Mouse (Mus musculus): ENCODE measurements around the gene Dapp1. TPM values are rescaled to one million over a fixed set of nuclear protein-coding genes. Genes with fewer than 3 reads are reported as not detected.
A peak's percentile ranks its signal among the peaks of the same experiment; 100 is the strongest.

The Dapp1 gene
- total and polyA plus RNA-seq, 2 experiments from 2014 or later = 1.3 to 2.3 TPM

DNA sequence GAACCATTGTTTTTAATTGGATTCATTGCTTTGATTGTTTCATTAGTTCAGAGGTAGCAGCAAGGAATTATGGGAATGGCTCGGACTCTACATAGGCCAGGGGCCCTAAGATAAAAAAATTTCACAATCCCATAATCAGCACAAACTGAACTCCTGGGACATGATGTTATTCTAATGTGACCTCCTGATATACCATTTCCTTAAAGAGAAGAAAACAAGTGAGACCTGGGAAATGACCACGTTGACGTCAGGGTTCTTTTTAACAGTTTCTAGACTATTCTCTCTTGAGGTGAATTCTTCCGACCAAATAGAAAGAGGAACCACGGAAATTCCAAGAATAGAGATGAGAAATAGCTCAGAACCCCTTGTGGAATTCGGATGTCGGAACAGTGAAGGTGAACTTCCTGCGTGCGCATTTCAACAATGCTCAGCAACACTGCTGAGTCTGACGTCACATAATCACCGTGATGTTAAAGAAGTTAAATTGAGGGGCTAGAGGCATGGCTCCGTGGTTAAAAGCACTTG is 39.2 kb downstream of the Dapp1 start:
- H3K9me3 ChIP-seq (ENCODE audit: low read length) = no peaks in the 10 kb centered on the region
- WGBS = 87% methylated on average over 12 of the region's 12 CpGs
- DNase-seq (ENCODE audit: low spot score) (no peak), ATAC-seq (ENCODE audit: low FRiP score) (no peak)
- no peaks in the 10 kb centered on the region for H3K36me3 ChIP-seq (ENCODE audit: insufficient read depth, low read length)
- H3K4me1 ChIP-seq (ENCODE audit: insufficient read depth, low read length) = no peaks in the 10 kb centered on the region
- H3K4me2 ChIP-seq (ENCODE audit: low read depth, low read length, poor library complexity, severe bottlenecking) = no peak overlapping the region
- TF ChIP-seq CTCF (IDR thresholded peaks at IDR 0.05) = no peak
- no peak overlapping the region for H3K4me3 ChIP-seq (ENCODE audit: low read depth, low read length)
- H3K9ac ChIP-seq (replicated peaks; ENCODE audit: low read length, poor library complexity, severe bottlenecking) = no peak overlapping the region
- no peak overlapping the region for H3K27ac ChIP-seq (ENCODE audit: low read depth, low read length)
- H3K27me3 ChIP-seq (ENCODE audit: insufficient read depth, low read length) = no peaks in the 10 kb centered on the region

DNA sequence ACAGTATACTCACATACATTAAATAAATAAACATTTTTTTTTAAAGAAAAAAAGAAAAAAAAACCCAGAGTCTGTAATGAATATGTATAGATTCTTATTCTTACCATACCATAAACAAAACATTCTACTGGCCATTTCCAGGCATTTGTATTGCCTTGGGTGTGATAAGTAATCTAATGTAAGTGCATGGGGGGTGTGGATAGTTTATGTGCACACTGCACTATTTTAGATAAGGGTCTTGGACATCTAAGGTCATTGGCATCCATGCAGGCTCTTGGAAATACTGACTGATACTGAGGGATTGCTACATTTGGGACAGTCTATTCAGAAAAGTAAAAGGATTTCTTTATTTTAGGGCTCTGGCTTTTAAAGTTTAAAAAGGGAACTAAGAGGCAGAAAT is 39.8 kb downstream of the Dapp1 start:
- Histone ChIP-seq H3K9me3 (ENCODE audit: low read length) (no peaks in the 10 kb centered on the region), H3K36me3 (ENCODE audit: insufficient read depth, low read length) (no peaks in the 10 kb centered on the region), H3K27me3 (ENCODE audit: insufficient read depth, low read length) (no peaks in the 10 kb centered on the region), H3K9ac (replicated peaks; ENCODE audit: low read length, poor library complexity, severe bottlenecking) (no peak overlapping the region), H3K4me3 (ENCODE audit: low read depth, low read length) (no peak overlapping the region), H3K4me2 (ENCODE audit: low read depth, low read length, poor library complexity, severe bottlenecking) (no peak overlapping the region), H3K4me1 (ENCODE audit: insufficient read depth, low read length) (no peaks in the 10 kb centered on the region), H3K27ac (ENCODE audit: low read depth, low read length) (no peak overlapping the region)
- TF ChIP-seq CTCF (IDR thresholded peaks at IDR 0.05) = no peak
- DNase-seq (ENCODE audit: low spot score) (no peak), ATAC-seq (ENCODE audit: low FRiP score) (no peak)

DNA sequence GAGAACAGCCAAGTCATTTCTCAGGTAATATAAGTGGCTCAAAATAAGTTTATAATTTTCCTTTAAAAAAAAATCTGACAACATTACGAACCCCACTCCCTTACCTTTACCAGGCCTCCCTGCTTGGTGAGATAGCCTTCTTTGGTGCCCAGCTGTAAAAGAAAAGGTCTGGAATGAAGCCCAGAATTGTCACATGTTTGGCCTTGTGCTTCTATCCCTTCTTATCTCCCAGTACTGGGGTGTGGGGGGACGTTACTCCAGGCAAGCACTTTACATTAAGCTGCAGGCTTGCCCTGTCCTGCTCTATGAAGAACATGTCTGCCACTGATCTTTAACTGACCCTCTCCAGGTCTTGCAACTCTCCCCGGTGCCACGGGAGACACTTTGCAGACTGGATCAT is 40.6 kb downstream of the Dapp1 start:
- no peak for TF ChIP-seq CTCF (IDR thresholded peaks at IDR 0.05)
- H3K27me3 ChIP-seq (ENCODE audit: insufficient read depth, low read length) = no peaks in the 10 kb centered on the region
- no peak for ATAC-seq (ENCODE audit: low FRiP score)
- no peaks in the 10 kb centered on the region for H3K36me3 ChIP-seq (ENCODE audit: insufficient read depth, low read length)
- WGBS = 84% methylated on average over 4 of the region's 4 CpGs
- H3K9ac ChIP-seq (replicated peaks; ENCODE audit: low read length, poor library complexity, severe bottlenecking) = no peak overlapping the region
- H3K4me1 ChIP-seq (ENCODE audit: insufficient read depth, low read length) = no peaks in the 10 kb centered on the region
- H3K4me2 ChIP-seq (ENCODE audit: low read depth, low read length, poor library complexity, severe bottlenecking) = no peak overlapping the region
- H3K9me3 ChIP-seq (ENCODE audit: low read length) = no peaks in the 10 kb centered on the region
- DNase-seq (ENCODE audit: low spot score) = no peak
- H3K4me3 ChIP-seq (ENCODE audit: low read depth, low read length) = no peak overlapping the region
- no peak overlapping the region for H3K27ac ChIP-seq (ENCODE audit: low read depth, low read length)

DNA sequence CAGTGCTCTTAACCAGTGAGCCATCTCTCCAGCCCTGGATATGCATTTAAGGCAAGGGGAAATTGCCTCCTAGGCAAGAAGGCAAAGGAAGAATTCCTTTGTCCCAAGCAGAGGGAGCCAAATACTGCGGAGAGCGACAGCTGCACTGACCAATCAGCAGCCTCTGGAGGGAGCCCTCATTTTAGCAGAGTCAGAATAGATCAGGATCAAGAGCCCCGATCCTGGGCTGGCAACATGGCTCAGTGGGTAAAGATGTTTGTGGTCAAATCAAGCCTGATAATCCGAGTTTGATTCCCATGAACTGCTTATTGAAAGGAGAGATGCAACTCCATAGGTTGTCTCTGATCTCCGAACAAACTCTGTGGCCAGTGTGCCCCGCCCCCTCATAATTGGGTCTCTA is 42.7 kb downstream of the Dapp1 start:
- no peaks in the 10 kb centered on the region for H3K27me3 ChIP-seq (ENCODE audit: insufficient read depth, low read length)

GRCm38 (mm10) chr3:137936541-137936940 is 44.8 kb downstream of the Dapp1 start:
- Histone ChIP-seq H3K4me3 (ENCODE audit: low read depth, low read length) (no peak overlapping the region), H3K4me2 (ENCODE audit: low read depth, low read length, poor library complexity, severe bottlenecking) (no peak overlapping the region), H3K4me1 (ENCODE audit: insufficient read depth, low read length) (no peaks in the 10 kb centered on the region), H3K9me3 (ENCODE audit: low read length) (no peaks in the 10 kb centered on the region), H3K9ac (replicated peaks; ENCODE audit: low read length, poor library complexity, severe bottlenecking) (no peak overlapping the region), H3K27me3 (ENCODE audit: insufficient read depth, low read length) (no peaks in the 10 kb centered on the region), H3K36me3 (ENCODE audit: insufficient read depth, low read length) (no peaks in the 10 kb centered on the region), H3K27ac (ENCODE audit: low read depth, low read length) (no peak overlapping the region; the same call in 1 of the 2 replicates)
- TF ChIP-seq CTCF (IDR thresholded peaks at IDR 0.05) = no peak
- ATAC-seq (ENCODE audit: low FRiP score) = no peak
- 31% methylated on average over 6 of the region's 6 CpGs for WGBS
- DNase-seq (ENCODE audit: low spot score) = no peak

More for the DNA sequence above, 42.7 kb downstream of the Dapp1 start:
- H3K27ac ChIP-seq (ENCODE audit: low read depth, low read length) = no peak overlapping the region
- H3K9ac ChIP-seq (replicated peaks; ENCODE audit: low read length, poor library complexity, severe bottlenecking) = no peak overlapping the region
- H3K9me3 ChIP-seq (ENCODE audit: low read length) = no peaks in the 10 kb centered on the region
- ATAC-seq (ENCODE audit: low FRiP score) = peak; percentile 72
- no peak overlapping the region for H3K4me2 ChIP-seq (ENCODE audit: low read depth, low read length, poor library complexity, severe bottlenecking)
- peak; percentile 62 for DNase-seq (ENCODE audit: low spot score)
- peak; percentile 60 for TF ChIP-seq CTCF (IDR thresholded peaks at IDR 0.05)
- WGBS = 39% methylated on average over 6 of the region's 6 CpGs
- no peaks in the 10 kb centered on the region for H3K36me3 ChIP-seq (ENCODE audit: insufficient read depth, low read length)
- no peak overlapping the region for H3K4me3 ChIP-seq (ENCODE audit: low read depth, low read length)
- H3K4me1 ChIP-seq (ENCODE audit: insufficient read depth, low read length) = no peaks in the 10 kb centered on the region

DNA sequence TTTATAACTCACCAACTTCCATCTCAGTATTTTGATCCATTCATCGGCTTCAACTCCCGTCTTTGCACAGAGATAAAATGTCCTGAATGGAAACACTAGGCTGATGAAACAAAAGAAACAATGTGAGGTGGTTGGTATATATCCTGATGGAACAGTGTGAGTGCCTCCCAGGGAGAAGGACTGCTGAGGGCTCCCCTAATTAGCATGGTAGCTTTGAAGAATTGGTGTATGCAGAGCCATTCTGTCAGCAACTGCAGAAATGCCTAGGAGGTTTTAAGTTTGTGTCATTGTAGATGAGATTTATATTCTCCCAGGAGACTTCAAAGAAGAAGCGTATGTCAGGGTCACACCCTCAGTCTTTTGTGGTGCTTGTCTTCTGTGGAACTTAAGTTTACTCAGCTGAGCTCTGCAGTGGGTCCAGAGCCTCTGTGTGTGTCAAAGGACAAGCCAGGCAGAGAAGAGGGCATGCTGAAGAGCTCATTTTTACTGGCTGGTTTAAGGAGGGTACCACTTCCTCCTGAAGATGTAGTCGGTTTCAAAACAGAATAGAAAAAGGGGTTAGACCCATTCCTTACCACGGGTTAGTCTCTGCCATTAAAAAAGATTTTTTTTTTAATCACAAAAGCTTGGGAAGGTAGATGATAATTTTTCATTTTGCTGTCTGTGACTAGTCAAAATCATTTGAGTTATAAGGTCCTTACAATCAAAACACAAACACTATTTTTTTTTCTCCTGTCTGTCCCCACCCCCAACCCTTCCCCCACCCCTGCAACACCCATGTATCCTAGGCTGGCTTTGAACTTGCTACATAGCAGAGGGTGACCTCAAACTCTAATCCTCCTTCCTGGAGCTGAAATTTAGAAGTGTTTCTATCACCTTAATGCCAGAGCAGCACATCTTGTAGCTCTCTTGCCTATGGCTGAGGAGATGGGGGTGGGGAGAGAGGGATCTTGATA is 45.5 kb downstream of the Dapp1 start:
- Histone ChIP-seq H3K36me3 (ENCODE audit: insufficient read depth, low read length) (no peaks in the 10 kb centered on the region), H3K4me2 (ENCODE audit: low read depth, low read length, poor library complexity, severe bottlenecking) (no peak overlapping the region), H3K4me3 (ENCODE audit: low read depth, low read length) (no peak overlapping the region), H3K27ac (ENCODE audit: low read depth, low read length) (no peak overlapping the region; the same call in 1 of the 2 replicates), H3K9ac (replicated peaks; ENCODE audit: low read length, poor library complexity, severe bottlenecking) (no peak overlapping the region), H3K27me3 (ENCODE audit: insufficient read depth, low read length) (no peaks in the 10 kb centered on the region), H3K4me1 (ENCODE audit: insufficient read depth, low read length) (no peaks in the 10 kb centered on the region), H3K9me3 (ENCODE audit: low read length) (no peaks in the 10 kb centered on the region)
- no peak for DNase-seq (ENCODE audit: low spot score)
- TF ChIP-seq CTCF (IDR thresholded peaks at IDR 0.05) = no peak
- peak; percentile 47; the same call in 1 of the 2 replicates for ATAC-seq (ENCODE audit: low FRiP score)
- 30% methylated on average over 5 of the region's 5 CpGs for WGBS
